Mouse (Mus musculus): ENCODE data around the gene Ddb1.

- no peak for TF ChIP-seq GATA1 (IDR thresholded peaks at IDR 0.05; ENCODE audit: low read length)
- no peak for TF ChIP-seq TAL1 (IDR thresholded peaks at IDR 0.05; ENCODE audit: low read length)
Observed at GRCm38 (mm10) chr19:10576690-10577561, 28.2 kb upstream of the Ddb1 start, which contains the start of the genes Cyb561a3 and Tmem138.

Data from erythroblast, embryonic 14.5 days (primary cell).